In the genomic region with DNA sequence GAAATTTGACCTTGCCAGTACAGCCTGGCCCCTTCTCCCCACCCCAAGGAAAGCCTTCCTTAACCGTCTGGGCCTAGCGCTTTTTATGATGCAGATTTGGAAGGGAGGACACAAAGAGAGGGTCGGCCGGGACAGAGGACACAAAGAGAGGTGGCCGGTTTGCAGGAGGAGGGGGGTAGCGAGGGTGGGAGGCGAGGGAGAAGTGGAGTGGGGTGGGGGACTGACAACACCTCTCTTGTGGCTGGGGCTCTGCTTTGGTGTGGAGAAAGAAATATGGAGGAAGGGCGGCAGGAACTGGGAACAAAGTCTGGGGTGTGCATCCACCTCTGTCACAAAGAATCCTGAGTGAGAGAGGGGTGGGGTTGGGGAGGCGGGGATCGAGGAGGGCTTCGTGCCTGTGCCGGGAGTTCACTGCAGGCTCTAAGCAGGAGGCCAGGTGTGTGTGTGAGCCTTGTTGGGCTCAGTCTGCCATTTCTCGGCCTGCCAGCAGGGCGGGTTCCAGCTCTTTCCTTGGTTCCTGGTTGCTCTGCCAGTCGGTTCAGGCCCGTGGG, we compare ENCODE assay signal across 12 mouse cellular contexts.
A peak's percentile ranks its signal among the peaks of the same experiment; 100 is the strongest.
DNase-seq lines count a peak whose midpoint lies in the region; ATAC-seq and TF ChIP-seq lines count a peak whose summit lies in the region.
"Had no signal": no experiment of that assay in that cellular context is flagged by ENCODE, and none has a peak within 500 bp of the region (broad histone marks: within the 10 kb centered on the region; RNA-seq: fewer than 3 reads in every experiment).

No protein-coding gene starts in this region.

- no peaks in the 10 kb centered on the region for H3K9me3 ChIP-seq in embryonic facial prominence, embryonic 13.5 days
- no peaks in the 10 kb centered on the region for H3K9me3 ChIP-seq in hindbrain, postnatal 0 days (ENCODE audit: low read length)
- H3K9me3 ChIP-seq in neural tube, embryonic 11.5 days (ENCODE audit: control insufficient read depth, low read length): no peaks in the 10 kb centered on the region
- no peaks in the 10 kb centered on the region; the same call in 1 of the 2 replicates for H3K9me3 ChIP-seq in liver, embryonic 11.5 days (ENCODE audit: control insufficient read depth, low read length)
- H3K9me3 ChIP-seq: liver, embryonic 15.5 days had no signal

- peaks cover 37% of the 10 kb centered on the region for H3K4me1 ChIP-seq in embryonic facial prominence, embryonic 13.5 days
- no peaks in the 10 kb centered on the region for H3K4me1 ChIP-seq in hindbrain, postnatal 0 days (ENCODE audit: insufficient read depth, low read length)
- peaks cover 16% of the 10 kb centered on the region for H3K4me1 ChIP-seq in neural tube, embryonic 11.5 days (ENCODE audit: control insufficient read depth, insufficient read depth, low read length)
- peaks cover 5% of the 10 kb centered on the region for H3K4me1 ChIP-seq in liver, embryonic 11.5 days (replicated peaks; ENCODE audit: control insufficient read depth, insufficient read depth, low read length)

- peak; percentile 10; the same call in 1 of the 2 replicates for TF ChIP-seq CTCF in left cerebral cortex, adult 2 months (IDR thresholded peaks at IDR 0.05)
- no peak for TF ChIP-seq CTCF in hindbrain, postnatal 0 days (IDR thresholded peaks at IDR 0.05; ENCODE audit: low read depth)

- H3K4me2 ChIP-seq in embryonic facial prominence, embryonic 13.5 days: no peak overlapping the region
- no peak overlapping the region for H3K4me2 ChIP-seq in hindbrain, postnatal 0 days (ENCODE audit: low read depth, low read length)
- no peak overlapping the region for H3K4me2 ChIP-seq in neural tube, embryonic 11.5 days (ENCODE audit: low read depth)
- H3K4me2 ChIP-seq in liver, embryonic 11.5 days: no peak overlapping the region
- H3K4me2 ChIP-seq: liver, embryonic 15.5 days had no signal

- H3K27ac ChIP-seq in left cerebral cortex, adult 2 months: no peak overlapping the region
- H3K27ac ChIP-seq in embryonic facial prominence, embryonic 13.5 days: no peak overlapping the region
- no peak overlapping the region for H3K27ac ChIP-seq in hindbrain, postnatal 0 days
- peak overlapping the region; percentile 81 for H3K27ac ChIP-seq in neural tube, embryonic 11.5 days (ENCODE audit: low read depth, low read length)
- no peak overlapping the region for H3K27ac ChIP-seq in liver, embryonic 11.5 days (ENCODE audit: low read depth, low read length)
- H3K27ac ChIP-seq: heart, adult 2 months; liver, embryonic 15.5 days had no signal

- peak; percentile 35; the same call in 1 of the 2 replicates for ATAC-seq in embryonic facial prominence, embryonic 13.5 days (ENCODE audit: insufficient number of reproducible peaks, insufficient read depth, low FRiP score, low TSS enrichment, low read depth)
- peak; percentile 53; the same call in 1 of the 2 replicates for ATAC-seq in hindbrain, postnatal 0 days
- ATAC-seq in neural tube, embryonic 11.5 days (ENCODE audit: insufficient read depth, low FRiP score, low TSS enrichment): peak; percentile 90
- no peak for ATAC-seq in liver, embryonic 11.5 days (replicated peaks; ENCODE audit: low FRiP score)

- DNase-seq in left cerebral cortex, adult 2 months (ENCODE audit: extremely low spot score in 1 of 2, low spot score in 2 of 2): no peak
- no peak for DNase-seq in left cerebral cortex, adult 8-10 months (ENCODE audit: low spot score in 2 of 2)
- no peak for DNase-seq in hindbrain, postnatal 0 days (ENCODE audit: low spot score)
- DNase-seq in neural tube, embryonic 11.5 days (ENCODE audit: low spot score): peak; percentile 75
- no peak for DNase-seq in kidney, adult 11 months
- DNase-seq in right cerebral cortex, adult 18-20 months: no peak
- DNase-seq in liver, embryonic 11.5 days (ENCODE audit: low spot score): no peak
- DNase-seq: adrenal gland, postnatal 36 days; B cell, adult 2 months; heart, adult 2 months had no signal

- no peak overlapping the region for H3K9ac ChIP-seq in embryonic facial prominence, embryonic 13.5 days
- no peak overlapping the region for H3K9ac ChIP-seq in hindbrain, postnatal 0 days (replicated peaks; ENCODE audit: low read length)
- peak overlapping the region; percentile 44; the same call in 1 of the 2 replicates for H3K9ac ChIP-seq in neural tube, embryonic 11.5 days (ENCODE audit: low read length)
- H3K9ac ChIP-seq in liver, embryonic 11.5 days (ENCODE audit: low read depth, low read length): no peak overlapping the region
- H3K9ac ChIP-seq: liver, embryonic 15.5 days had no signal

- intact Hi-C loops in left cerebral cortex, adult 2 months (cut with DNase I): no loop called here

- H3K4me3 ChIP-seq in left cerebral cortex, adult 2 months: no peak overlapping the region
- H3K4me3 ChIP-seq in embryonic facial prominence, embryonic 13.5 days: no peak overlapping the region
- no peak overlapping the region for H3K4me3 ChIP-seq in hindbrain, postnatal 0 days (ENCODE audit: low read length)
- H3K4me3 ChIP-seq in neural tube, embryonic 11.5 days (ENCODE audit: low read depth, low read length): no peak overlapping the region
- no peak overlapping the region for H3K4me3 ChIP-seq in liver, embryonic 11.5 days (ENCODE audit: low read depth, low read length)
- H3K4me3 ChIP-seq: heart, adult 2 months; liver, embryonic 15.5 days had no signal

- H3K36me3 ChIP-seq in embryonic facial prominence, embryonic 13.5 days: no peaks in the 10 kb centered on the region
- no peaks in the 10 kb centered on the region for H3K36me3 ChIP-seq in hindbrain, postnatal 0 days (ENCODE audit: insufficient read depth, low read length)
- H3K36me3 ChIP-seq in neural tube, embryonic 11.5 days (ENCODE audit: control insufficient read depth, insufficient read depth, low read length): no peaks in the 10 kb centered on the region
- H3K36me3 ChIP-seq in liver, embryonic 11.5 days (ENCODE audit: control insufficient read depth, insufficient read depth, low read length): no peaks in the 10 kb centered on the region
- H3K36me3 ChIP-seq: liver, embryonic 15.5 days had no signal

- WGBS in embryonic facial prominence, embryonic 13.5 days: 20% methylated on average over 16 of the region's 16 CpGs
- 21% methylated on average over 16 of the region's 16 CpGs for WGBS in hindbrain, postnatal 0 days
- 8% methylated on average over 15 of the region's 16 CpGs for WGBS in neural tube, embryonic 11.5 days
- 42% methylated on average over 16 of the region's 16 CpGs for WGBS in liver, embryonic 11.5 days

- H3K27me3 ChIP-seq in embryonic facial prominence, embryonic 13.5 days: peaks cover 21% of the 10 kb centered on the region
- no peaks in the 10 kb centered on the region for H3K27me3 ChIP-seq in hindbrain, postnatal 0 days (ENCODE audit: insufficient read depth, low read length)
- no peaks in the 10 kb centered on the region for H3K27me3 ChIP-seq in neural tube, embryonic 11.5 days (ENCODE audit: control insufficient read depth, insufficient read depth, low read length)
- H3K27me3 ChIP-seq in liver, embryonic 11.5 days (replicated peaks; ENCODE audit: control insufficient read depth, insufficient read depth, low read length): no peaks in the 10 kb centered on the region
- H3K27me3 ChIP-seq: liver, embryonic 15.5 days had no signal
